Mouse (Mus musculus) liver, adult 2 months (tissue): Measurements from ENCODE around the gene Whamm.

Source experiments
- CTCF ChIP-seq: fragments of 200-500 bp; IDR thresholded peaks from 2 replicates; pipeline ENCODE4 v1.5.1; 2011; ENCODE audit warnings: low read depth, low read length, control low read depth
- POLR2A ChIP-seq: fragments of 200-500 bp; IDR thresholded peaks from 2 replicates; pipeline ENCODE4 v1.6.1; 2011; ENCODE audit warnings: low read length, control low read depth; ENCODE audit not compliant: insufficient read depth; ENCODE audit errors: extremely low read depth

- no peak for TF ChIP-seq POLR2A
- TF ChIP-seq CTCF, result no peak
Measured at GRCm38 (mm10) chr7:81563506-81564015, 7.5 kb upstream of the Whamm start.
